Comparison of ENCODE assay signal across 8 mouse cellular contexts in the genomic region with DNA sequence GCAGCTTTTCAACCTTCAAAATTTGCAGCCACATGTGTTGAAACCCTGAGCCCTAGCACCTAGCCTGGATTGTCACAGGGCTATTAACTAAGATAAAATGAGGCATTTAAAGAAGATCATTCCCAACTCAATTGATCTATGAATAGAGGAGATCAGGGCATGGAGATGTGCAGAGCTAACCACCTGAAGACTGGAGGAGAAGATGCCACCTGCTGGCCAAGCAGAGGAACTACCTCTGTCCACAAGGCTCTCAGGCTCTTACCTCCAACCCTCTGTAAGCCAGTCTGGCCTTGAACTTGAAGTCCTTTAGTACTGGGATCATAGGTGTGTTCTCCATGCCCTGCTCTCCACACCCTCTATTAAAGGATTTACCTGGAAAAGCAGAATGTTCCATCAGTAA. TPM values are rescaled to one million over a fixed set of nuclear protein-coding genes. Genes with fewer than 3 reads are reported as not detected.
A peak's percentile ranks its signal among the peaks of the same experiment; 100 is the strongest.
DNase-seq lines count a peak whose midpoint lies in the region; ATAC-seq and TF ChIP-seq lines count a peak whose summit lies in the region.

No protein-coding gene starts in this region.

- H3K4me1 ChIP-seq in kidney, embryonic 15.5 days: no peaks in the 10 kb centered on the region

- ATAC-seq in kidney, embryonic 15.5 days (replicated peaks; ENCODE audit: low FRiP score): no peak

- H3K27ac ChIP-seq in kidney, embryonic 15.5 days: no peak overlapping the region

- peak; percentile 42 for DNase-seq in kidney, adult 18-20 months
- DNase-seq in ES-CJ7 (ENCODE audit: low read depth, low spot score): peak; percentile 65
- peak; percentile 50 for DNase-seq in brain, embryonic 14.5 days (ENCODE audit: low read depth)
- peak; percentile 41 for DNase-seq in gastrocnemius, postnatal 10 days
- DNase-seq in layer of hippocampus, postnatal 36 days: peak; percentile 11 to 18
- DNase-seq in natural killer cell, adult 2 months (ENCODE audit: low spot score in 2 of 2): peak; percentile 39 to 71
- peak; percentile 83 for DNase-seq in thymus, postnatal 4 days

- H3K4me3 ChIP-seq in kidney, embryonic 15.5 days (replicated peaks): no peak overlapping the region

- no peak overlapping the region for H3K9ac ChIP-seq in kidney, embryonic 15.5 days

- no peaks in the 10 kb centered on the region for H3K27me3 ChIP-seq in kidney, embryonic 15.5 days

- H3K4me2 ChIP-seq in kidney, embryonic 15.5 days: no peak overlapping the region

- H3K9me3 ChIP-seq in kidney, embryonic 15.5 days (replicated peaks): no peaks in the 10 kb centered on the region

- TF ChIP-seq CTCF in brain, embryonic 14.5 days (IDR thresholded peaks at IDR 0.05; ENCODE audit: borderline replicate concordance, extremely low read depth, insufficient read depth, insufficient read length): peak; percentile 53; the same call in 1 of the 2 replicates

- no peaks in the 10 kb centered on the region for H3K36me3 ChIP-seq in kidney, embryonic 15.5 days

- TF ChIP-seq POLR2A in brain, embryonic 14.5 days (IDR thresholded peaks at IDR 0.05; ENCODE audit: borderline replicate concordance, extremely low read depth, insufficient read depth, insufficient read length, poor library complexity, severe bottlenecking): no peak

RNA-seq across cellular contexts. Expression of gene Ly6c1, which starts 11.9 kb away (rescaled TPM):
- 12.1 and 13.0 TPM in 2 replicates for polyA plus RNA-seq in kidney, embryonic 15.5 days (2015; fragmentation: Nextera tagmentation; extraction: Ambion mirVana)
- 2.6 and 2.9 TPM in 2 replicates for polyA plus RNA-seq in brain, embryonic 14.5 days (2012; rRNA removed)
- total RNA-seq in gastrocnemius, postnatal 10 days (2021): 10 to 100 TPM; 60.9 to 62.0 TPM
- total RNA-seq in layer of hippocampus, postnatal 36 days (2021): 10 to 100 TPM; 59.1 to 75.8 TPM

RNA-seq across cellular contexts. Expression of gene Ly6c2, which starts 51.3 kb away (rescaled TPM):
- polyA plus RNA-seq in kidney, embryonic 15.5 days (2015; fragmentation: Nextera tagmentation; extraction: Ambion mirVana): 1.1 and 1.6 TPM in 2 replicates
- 0.22 and 0.23 TPM in 2 replicates for polyA plus RNA-seq in brain, embryonic 14.5 days (2012; rRNA removed)
- 1 to 10 TPM; 3.1 to 3.3 TPM for total RNA-seq in gastrocnemius, postnatal 10 days (2021)
- total RNA-seq in layer of hippocampus, postnatal 36 days (2021): 1 to 10 TPM; 2.5 to 4.0 TPM

Comparison
In these comparisons a context has a peak if more than half of its experiments do, and no peak if none do; other contexts are left out.
1. DNase-seq: peak in every context shown above with its lines; median percentile 83 in thymus, postnatal 4 days; 65 in ES-CJ7; 55 in natural killer cell, adult 2 months; 50 in brain, embryonic 14.5 days; 42 in kidney, adult 18-20 months; 41 in gastrocnemius, postnatal 10 days; 14 in layer of hippocampus, postnatal 36 days.